Mouse (Mus musculus) bone marrow, adult 2 months (tissue): ENCODE measurements around the gene Kdm6a. TPM values are rescaled to one million over a fixed set of nuclear protein-coding genes. Genes with fewer than 3 reads are reported as not detected.

Experiments used
- H3K27ac ChIP-seq: fragments of 200-500 bp; 2 replicates; pipeline ENCODE4 v1.5.1; 2012; ENCODE audit warnings: low read depth, mild to moderate bottlenecking, control low read depth, inconsistent platforms, low read length; ENCODE audit not compliant: control insufficient read depth, poor library complexity, insufficient read depth
- H3K4me1 ChIP-seq: fragments of 200-500 bp; 2 replicates; pipeline ENCODE4 v1.6.1; 2011; ENCODE audit warnings: low read length; ENCODE audit not compliant: control insufficient read depth, insufficient read depth
- H3K4me3 ChIP-seq: fragments of 200-500 bp; replicated peaks from 2 replicates; pipeline ENCODE3; 2011; ENCODE audit warnings: mild to moderate bottlenecking, low read depth, low read length, control low read depth; ENCODE audit not compliant: control insufficient read depth
- CTCF ChIP-seq: fragments of 200-500 bp; IDR thresholded peaks from 2 replicates; pipeline ENCODE4 v1.5.1; 2011; ENCODE audit warnings: low read length, control low read depth; ENCODE audit not compliant: control insufficient read depth, insufficient read depth
- POLR2A ChIP-seq: fragments of 200-500 bp; IDR thresholded peaks from 2 replicates; pipeline ENCODE4 v1.6.1; 2011; ENCODE audit warnings: low read depth, mild to moderate bottlenecking, control low read depth, low read length, borderline replicate concordance; ENCODE audit not compliant: control insufficient read depth
- WGBS: fragments of 180-500 bp; shearing (Covaris S2); methylation state at CpG from one replicate; pipeline ENCODE4 v1.1.7; 2018; 5-methylcytosine and 5-hydroxymethylcytosine counted together
- polyA plus RNA-seq: library from polyadenylated mRNA; stranded (reverse); fragments of >200 nt; gene quantifications from 2 replicates; pipeline ENCODE4 v1.2.4, GENCODE M21; 2011; ENCODE audit warnings: low replicate concordance; ENCODE audit not compliant: missing spikeins, insufficient read depth, insufficient read length

Gene Kdm6a
- polyA plus RNA-seq, 1 experiment = 11.8 TPM

DNA sequence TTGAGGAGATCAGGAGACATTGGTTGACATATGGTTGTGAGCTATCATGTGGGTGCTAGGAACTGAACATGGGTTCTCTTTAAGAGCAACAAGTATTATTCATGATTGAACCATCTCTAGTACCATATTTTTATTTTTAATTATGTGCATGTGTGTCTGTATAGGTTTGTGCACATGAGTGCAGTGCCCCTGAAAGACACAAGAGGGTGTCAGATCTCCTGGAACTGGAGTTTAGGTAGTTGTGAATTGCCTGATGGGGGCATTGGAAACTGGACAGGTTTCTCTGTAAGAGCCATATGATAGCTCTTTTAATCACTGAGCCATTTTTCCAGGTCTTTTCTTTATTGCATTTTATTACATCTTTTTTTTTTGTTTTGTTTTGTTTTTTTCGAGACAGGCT, 6.6 kb downstream of the Kdm6a start:
- TF ChIP-seq POLR2A (no peak), CTCF (no peak)

DNA sequence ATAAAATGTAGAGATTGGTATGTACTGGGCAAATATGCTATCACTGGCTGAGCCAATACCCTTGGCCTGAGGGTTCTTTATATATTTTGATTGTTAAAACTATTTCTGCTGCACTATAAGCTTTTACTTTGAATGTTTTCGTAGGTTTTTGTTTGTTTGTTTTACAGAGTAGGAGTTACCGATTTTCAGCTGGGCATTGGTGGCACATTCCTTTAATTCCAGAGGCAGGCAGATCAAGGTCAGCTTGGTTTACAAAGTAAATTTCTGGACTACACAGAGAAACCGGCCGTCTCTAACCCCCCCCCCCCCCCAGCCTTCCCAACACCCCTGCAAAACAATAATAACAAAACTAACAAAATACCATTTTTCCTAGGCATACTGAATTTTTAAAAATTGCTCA, 12.5 kb downstream of the Kdm6a start:
- Histone ChIP-seq H3K4me1 (no peaks in the 10 kb centered on the region), H3K27ac (no peak overlapping the region), H3K4me3 (no peak overlapping the region)
- 70% methylated on average over 4 of the region's 4 CpGs for WGBS
- TF ChIP-seq CTCF (no peak), POLR2A (no peak)

More for the DNA sequence above, 6.6 kb downstream of the Kdm6a start:
- no peak overlapping the region for H3K27ac ChIP-seq
- H3K4me3 ChIP-seq = no peak overlapping the region
- WGBS = 94% methylated on average over 1 of the region's 1 CpGs
- H3K4me1 ChIP-seq = no peaks in the 10 kb centered on the region

DNA sequence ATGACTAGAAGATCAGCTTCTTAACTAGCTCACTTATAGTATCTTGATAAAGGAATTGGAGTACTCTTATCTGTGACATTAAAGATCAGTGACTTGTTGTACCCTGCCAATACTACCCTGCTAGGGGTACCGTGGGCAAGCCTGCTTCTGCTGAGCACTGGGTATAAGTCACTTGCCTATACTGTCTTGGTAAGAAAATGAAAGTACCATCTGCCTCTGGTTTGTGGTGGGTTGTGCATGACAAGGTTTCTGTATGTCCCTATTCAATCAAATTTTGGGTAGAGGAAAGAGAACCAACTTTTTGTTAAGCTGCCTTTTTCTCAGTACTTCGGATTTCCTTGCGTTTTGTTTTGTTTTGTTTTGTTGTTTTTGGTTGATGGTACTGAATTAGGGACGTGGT, 15.4 kb downstream of the Kdm6a start:
- H3K4me1 ChIP-seq = no peaks in the 10 kb centered on the region
- no peak overlapping the region for H3K27ac ChIP-seq
- 65% methylated on average over 4 of the region's 4 CpGs for WGBS
- H3K4me3 ChIP-seq = no peak overlapping the region
- TF ChIP-seq CTCF = no peak
- TF ChIP-seq POLR2A = no peak

DNA sequence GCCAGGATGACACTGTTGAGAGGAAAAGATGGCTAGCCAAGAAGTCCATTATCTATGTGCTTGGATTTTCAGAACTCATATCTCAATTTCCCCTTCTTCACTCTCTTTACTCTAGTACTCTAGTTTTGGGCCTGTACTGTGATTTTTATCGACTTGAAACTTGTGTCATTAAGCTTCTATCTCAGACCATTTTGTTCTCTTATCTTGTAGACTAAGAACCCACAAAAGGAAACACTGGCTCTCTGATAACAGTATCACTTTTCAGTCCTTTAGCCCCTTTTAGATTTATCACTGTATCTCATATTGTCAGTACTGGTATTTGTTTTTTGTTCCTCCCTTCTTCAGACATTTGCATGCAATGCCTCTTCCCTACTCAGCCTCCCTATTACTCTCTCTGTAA, 17.1 kb downstream of the Kdm6a start:
- H3K27ac ChIP-seq = no peak overlapping the region
- 10% methylated on average over 1 of the region's 1 CpGs for WGBS
- TF ChIP-seq POLR2A = no peak
- no peak for TF ChIP-seq CTCF
- H3K4me3 ChIP-seq = no peak overlapping the region
- no peaks in the 10 kb centered on the region; the same call in 1 of the 2 replicates for H3K4me1 ChIP-seq

DNA sequence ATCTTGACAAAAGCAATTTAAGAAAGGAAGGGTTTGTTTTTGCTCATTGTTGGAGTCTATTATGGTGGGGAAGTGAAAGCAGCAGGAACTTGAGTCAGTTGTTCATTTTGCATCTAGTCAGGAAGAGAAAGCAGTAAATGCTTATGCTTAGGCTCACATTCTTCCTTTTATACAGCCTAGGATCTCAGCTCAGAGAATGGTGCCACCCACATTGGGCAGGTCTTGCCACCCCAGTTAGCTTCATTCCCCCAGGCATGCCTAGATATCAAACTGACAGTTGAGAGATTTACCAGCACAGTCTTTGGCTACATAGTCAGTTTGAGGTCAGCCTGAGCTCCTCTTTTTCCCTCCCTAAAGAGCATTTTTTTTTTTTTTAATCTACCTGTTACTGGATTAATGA, 24.8 kb downstream of the Kdm6a start:
- H3K4me1 ChIP-seq = no peaks in the 10 kb centered on the region; the same call in 1 of the 2 replicates
- H3K4me3 ChIP-seq = no peak overlapping the region
- no peak overlapping the region for H3K27ac ChIP-seq
- no peak for TF ChIP-seq POLR2A
- TF ChIP-seq CTCF = no peak

DNA sequence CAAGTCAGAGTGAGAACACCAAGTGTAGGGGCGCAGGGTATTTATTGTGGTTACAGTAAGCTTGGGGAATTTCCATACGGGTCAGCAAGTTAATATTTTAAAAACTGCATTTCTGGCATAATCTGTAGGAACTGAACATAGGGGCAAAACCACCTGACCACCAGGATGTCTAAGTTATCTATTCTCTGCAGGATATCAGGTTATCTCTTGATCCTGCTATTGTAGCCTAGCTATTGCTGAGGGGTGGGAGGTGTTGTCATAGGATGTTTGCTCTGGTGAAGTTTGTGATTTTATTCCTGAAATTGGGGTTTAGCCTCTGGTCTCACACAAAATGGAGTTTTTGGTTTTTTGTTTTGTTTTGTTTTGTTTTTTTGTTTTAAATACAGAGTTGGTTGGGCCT, 25.9 kb downstream of the Kdm6a start:
- no peak for TF ChIP-seq CTCF
- no peak for TF ChIP-seq POLR2A
- no peak overlapping the region for H3K4me3 ChIP-seq
- H3K4me1 ChIP-seq = no peaks in the 10 kb centered on the region; the same call in 1 of the 2 replicates
- 79% methylated on average over 2 of the region's 2 CpGs for WGBS
- no peak overlapping the region for H3K27ac ChIP-seq

DNA sequence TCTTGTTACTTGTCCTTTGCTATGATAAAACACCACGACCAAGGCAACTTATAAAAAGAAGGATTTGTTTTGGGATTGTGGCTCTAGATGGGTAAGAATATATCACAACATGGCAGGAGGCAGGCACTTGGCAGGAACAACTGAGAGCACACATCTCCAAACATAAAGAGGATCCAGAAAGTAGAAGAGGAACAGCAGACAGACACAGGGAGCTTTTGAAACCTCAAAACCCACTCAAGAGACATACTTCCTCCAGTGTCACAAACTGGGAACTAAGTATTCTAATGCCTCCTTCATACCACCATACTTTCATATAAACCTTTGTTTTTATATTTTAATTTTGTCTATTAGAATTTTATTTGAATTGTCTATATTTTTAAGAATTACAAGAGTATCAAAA, 77.2 kb downstream of the Kdm6a start:
- no peak overlapping the region for H3K27ac ChIP-seq
- no peak for TF ChIP-seq CTCF
- TF ChIP-seq POLR2A = no peak
- no peaks in the 10 kb centered on the region for H3K4me1 ChIP-seq
- no peak overlapping the region for H3K4me3 ChIP-seq
- 81% methylated on average over 1 of the region's 1 CpGs for WGBS

DNA sequence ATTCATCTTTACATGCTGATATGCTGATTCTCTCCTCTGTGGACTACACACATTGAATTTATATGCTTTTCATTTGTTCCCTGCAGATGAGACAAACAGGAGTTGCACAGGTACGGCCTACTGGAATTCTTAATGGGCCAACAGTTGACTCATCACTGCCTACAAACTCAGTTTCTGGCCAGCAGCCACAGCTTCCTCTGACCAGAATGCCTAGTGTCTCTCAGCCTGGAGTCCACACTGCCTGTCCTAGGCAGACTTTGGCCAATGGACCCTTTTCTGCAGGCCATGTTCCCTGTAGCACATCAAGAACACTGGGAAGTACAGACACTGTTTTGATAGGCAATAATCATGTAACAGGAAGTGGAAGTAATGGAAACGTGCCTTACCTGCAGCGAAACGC, 88.2 kb downstream of the Kdm6a start:
- 87% methylated on average over 4 of the region's 4 CpGs for WGBS
- Histone ChIP-seq H3K27ac (no peak overlapping the region), H3K4me1 (no peaks in the 10 kb centered on the region), H3K4me3 (no peak overlapping the region)
- TF ChIP-seq CTCF (no peak), POLR2A (no peak)

DNA sequence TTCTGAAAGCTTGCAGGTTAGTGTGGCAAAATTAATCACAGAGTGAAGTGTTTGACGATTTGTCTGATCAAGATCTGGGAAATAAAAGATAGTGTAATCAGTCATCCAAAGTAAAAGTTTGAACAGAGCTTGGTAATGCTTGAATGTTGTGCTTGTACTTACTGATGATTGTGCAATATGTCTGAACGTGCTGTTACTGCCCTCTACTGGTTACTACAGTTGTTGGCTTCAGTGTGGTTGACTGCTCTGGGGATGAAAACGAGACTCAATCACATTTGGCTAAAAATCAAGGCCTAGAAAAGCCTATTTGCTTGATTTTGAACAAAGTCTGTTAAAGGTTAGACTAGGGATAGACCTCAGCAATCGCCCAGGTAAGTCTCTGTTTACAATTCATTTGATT, 92.4 kb downstream of the Kdm6a start:
- Histone ChIP-seq H3K4me1 (no peaks in the 10 kb centered on the region), H3K4me3 (no peak overlapping the region), H3K27ac (no peak overlapping the region)
- 36% methylated on average over 4 of the region's 4 CpGs for WGBS
- TF ChIP-seq CTCF = no peak
